In the genomic region with DNA sequence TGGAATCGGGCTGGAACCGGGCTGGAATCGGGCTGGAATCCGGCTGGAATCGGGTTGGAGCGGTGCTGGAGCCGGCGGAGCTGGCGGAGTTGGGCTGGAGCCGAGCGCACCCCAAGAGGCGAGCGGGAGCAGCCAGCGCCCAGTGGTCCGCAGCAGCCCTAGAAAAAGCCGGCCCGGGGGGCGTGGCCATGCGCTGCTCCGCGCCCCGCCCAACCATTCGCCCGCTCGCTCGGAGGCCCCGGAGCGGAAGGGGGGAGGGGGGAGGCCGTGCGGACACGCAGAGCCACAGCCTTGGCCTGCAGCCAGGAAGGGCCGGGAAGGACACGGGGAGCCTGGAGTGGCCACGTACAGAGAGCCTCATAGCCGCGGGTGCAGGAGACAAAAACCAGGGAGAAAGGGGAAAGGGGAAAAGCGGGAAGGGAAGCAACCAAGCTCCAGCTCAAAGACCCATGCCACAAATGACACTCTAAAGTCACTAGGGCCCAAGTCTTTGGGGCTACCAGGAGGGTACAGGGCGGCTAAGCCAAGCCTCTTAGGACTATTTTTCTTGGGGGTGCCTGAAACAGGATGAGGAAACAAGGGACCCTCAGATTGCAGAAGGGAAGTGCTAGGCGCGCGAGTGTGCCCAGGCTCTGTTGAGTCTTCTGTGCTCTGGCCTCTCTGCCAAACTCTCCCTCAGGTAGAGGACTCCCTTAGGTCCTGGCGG, we compare ENCODE assay signal across 8 mouse cellular contexts.
DNase-seq lines count a peak whose midpoint lies in the region; ATAC-seq lines count a peak whose summit lies in the region.

No protein-coding gene starts in this region.

- peak; percentile 60 to 81 for ATAC-seq in hematopoietic stem cell, adult 5-6 weeks (replicated peaks in 1 of 2; ENCODE audit: insufficient read depth in 1 of 2, low FRiP score in 2 of 2, low TSS enrichment in 1 of 2, low read depth in 1 of 2, poor library complexity in 2 of 2, severe bottlenecking in 2 of 2)

- peak; percentile 21 for DNase-seq in MEL-GATA-1-ER (ENCODE audit: extremely low read depth, low read depth)
- peak; percentile 26 for DNase-seq in cerebellum, adult 8-10 months
- DNase-seq in forelimb bud, embryonic 11.5 days (ENCODE audit: low read depth, low spot score), result peak; percentile 81
- DNase-seq in layer of hippocampus, postnatal 14 days (ENCODE audit: low spot score in 2 of 2), result peak; percentile 38 to 68
- DNase-seq in lung, postnatal 25 days (ENCODE audit: low spot score), result peak; percentile 91
- DNase-seq in retina, embryonic 14.5 days (ENCODE audit: low spot score), result peak; percentile 82
- peak; percentile 71 to 78 for DNase-seq in thymus, postnatal 36 days

Comparison
In these comparisons a context has a peak if more than half of its experiments do, and no peak if none do; other contexts are left out.
1. Peak in every context shown above with its lines: DNase-seq and ATAC-seq.
2. DNase-seq: peak in every context shown above with its lines; median percentile 91 in lung, postnatal 25 days; 82 in retina, embryonic 14.5 days; 81 in forelimb bud, embryonic 11.5 days; 74 in thymus, postnatal 36 days; 53 in layer of hippocampus, postnatal 14 days; 26 in cerebellum, adult 8-10 months; 21 in MEL-GATA-1-ER.